Mouse (Mus musculus) lung, postnatal 0 days (tissue): ENCODE measurements around the gene Fryl.

Source experiments
- CTCF ChIP-seq: IDR thresholded peaks from 2 replicates; pipeline ENCODE4 v1.5.1; 2016; ENCODE audit warnings: antibody characterized with exemption, mild to moderate bottlenecking
- EP300 ChIP-seq: IDR thresholded peaks from 2 replicates; pipeline ENCODE4 v1.6.1; 2016; ENCODE audit warnings: antibody characterized with exemption, mild to moderate bottlenecking, control low read depth

DNA sequence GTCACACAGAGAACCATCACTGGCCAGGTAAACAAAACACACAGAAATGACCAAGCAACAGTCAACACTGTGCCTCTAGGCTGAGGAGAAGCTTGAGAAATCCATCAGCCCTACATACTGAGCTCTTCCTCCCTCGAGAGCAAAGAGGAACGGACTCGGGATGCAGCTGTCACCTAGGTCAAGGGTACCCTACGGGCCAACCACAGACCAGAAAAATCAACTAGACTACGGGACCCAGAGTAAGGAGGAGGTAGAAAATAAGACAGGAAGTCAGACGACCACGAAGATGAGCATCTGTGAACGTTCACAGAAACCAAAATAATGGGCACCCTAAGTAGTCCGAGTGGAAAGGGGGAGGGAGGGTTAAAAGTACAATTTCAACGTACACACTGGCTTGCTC lies 15.1 kb downstream of the Fryl start:
- TF ChIP-seq CTCF (no peak), EP300 (no peak)
